Mouse (Mus musculus): Measurements from ENCODE around the gene 1700122O11Rik. TPM values are rescaled to one million over a fixed set of nuclear protein-coding genes. Genes with fewer than 3 reads are reported as not detected.

The 1700122O11Rik gene
- not detected in 2 replicates for polyA plus RNA-seq (2014; fragmentation: Nextera tagmentation; extraction: Ambion mirVana)

DNA sequence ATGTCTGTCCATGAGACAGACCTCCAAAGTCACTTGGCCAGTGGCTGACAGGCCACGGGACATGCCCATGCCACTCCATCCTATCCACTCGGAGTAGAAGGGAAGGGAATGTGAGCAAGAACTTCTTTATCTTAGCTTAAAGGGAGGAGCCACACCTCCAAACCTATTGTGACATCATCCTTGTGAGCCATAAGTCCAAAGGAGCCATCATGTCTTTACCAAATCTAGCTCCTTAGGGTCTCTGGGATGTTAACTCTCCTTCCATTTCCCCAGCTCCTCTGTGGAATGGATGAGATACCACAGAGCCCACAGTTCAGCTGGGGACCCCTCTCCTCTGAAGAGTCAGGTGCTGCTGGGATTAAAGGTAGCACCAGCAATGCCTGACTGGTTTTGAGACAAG is at the start of gene 1700122O11Rik:
1700122O11Rik (minus strand) TSS at position 101 of the 400 bp plus-strand sequence.
- DNase-seq (ENCODE audit: low spot score) (no peak), ATAC-seq (replicated peaks; ENCODE audit: low FRiP score, low TSS enrichment, low read depth) (no peak)
- Histone ChIP-seq H3K36me3 (ENCODE audit: control insufficient read depth, insufficient read depth, low read length) (no peaks in the 10 kb centered on the region), H3K4me2 (ENCODE audit: low read length) (no peak within 1 kb of the TSS), H3K27me3 (replicated peaks; ENCODE audit: control insufficient read depth, insufficient read depth, low read length) (no peaks in the 10 kb centered on the region), H3K27ac (ENCODE audit: low read depth) (no peak within 1 kb of the TSS), H3K4me1 (replicated peaks; ENCODE audit: control insufficient read depth, insufficient read depth, low read length) (peaks cover 19% of the 10 kb centered on the region), H3K9me3 (ENCODE audit: control insufficient read depth, low read length) (no peaks in the 10 kb centered on the region), H3K9ac (ENCODE audit: low read length) (no peak within 1 kb of the TSS), H3K4me3 (ENCODE audit: low read depth, low read length) (no peak within 1 kb of the TSS; the same call in 1 of the 2 replicates)
- 92% methylated on average over 2 of the region's 2 CpGs for WGBS

- Histone ChIP-seq H3K4me3 (ENCODE audit: low read depth, low read length) (no peak overlapping the region), H3K9ac (ENCODE audit: low read length) (no peak overlapping the region), H3K27me3 (replicated peaks; ENCODE audit: control insufficient read depth, insufficient read depth, low read length) (no peaks in the 10 kb centered on the region), H3K9me3 (ENCODE audit: control insufficient read depth, low read length) (no peaks in the 10 kb centered on the region), H3K36me3 (ENCODE audit: control insufficient read depth, insufficient read depth, low read length) (no peaks in the 10 kb centered on the region), H3K4me1 (replicated peaks; ENCODE audit: control insufficient read depth, insufficient read depth, low read length) (no peaks in the 10 kb centered on the region), H3K4me2 (ENCODE audit: low read length) (no peak overlapping the region), H3K27ac (ENCODE audit: low read depth) (no peak overlapping the region)
- ATAC-seq (replicated peaks; ENCODE audit: low FRiP score, low TSS enrichment, low read depth), result no peak
- DNase-seq (ENCODE audit: low spot score), result no peak
- WGBS, result 60% methylated on average over 3 of the region's 3 CpGs
These were observed 42.5 kb upstream of the 1700122O11Rik start for GRCm38 (mm10) chr17:48080626-48081025.

DNA sequence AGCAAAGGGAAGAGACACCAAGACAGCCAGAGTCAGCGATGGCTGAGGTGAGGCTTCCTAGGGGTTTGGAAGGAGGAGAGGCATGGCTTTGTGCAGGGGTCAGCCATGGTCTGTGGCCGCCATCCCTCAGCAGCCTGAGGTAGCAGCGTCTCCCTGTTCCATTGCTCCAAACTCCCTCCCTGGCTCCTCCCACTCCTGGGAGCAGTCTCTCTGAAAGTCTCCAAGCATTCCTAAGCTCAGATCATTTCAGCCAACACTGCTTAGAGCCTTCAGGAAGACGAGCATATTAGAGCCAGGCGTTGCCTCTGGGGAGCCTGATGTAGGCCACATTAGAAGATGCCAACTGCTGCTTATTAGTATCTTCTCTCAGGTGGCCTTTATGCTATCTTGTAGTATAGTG is 29.6 kb upstream of the 1700122O11Rik start:
- peaks cover 17% of the 10 kb centered on the region for H3K4me1 ChIP-seq (replicated peaks; ENCODE audit: control insufficient read depth, insufficient read depth, low read length)
- H3K27me3 ChIP-seq (replicated peaks; ENCODE audit: control insufficient read depth, insufficient read depth, low read length), result no peaks in the 10 kb centered on the region
- no peak overlapping the region for H3K27ac ChIP-seq (ENCODE audit: low read depth)
- no peaks in the 10 kb centered on the region for H3K36me3 ChIP-seq (ENCODE audit: control insufficient read depth, insufficient read depth, low read length)
- H3K4me3 ChIP-seq (ENCODE audit: low read depth, low read length), result no peak overlapping the region
- H3K9ac ChIP-seq (ENCODE audit: low read length), result no peak overlapping the region
- H3K4me2 ChIP-seq (ENCODE audit: low read length), result no peak overlapping the region
- 27% methylated on average over 5 of the region's 5 CpGs for whole genome bisulfite sequencing
- no peaks in the 10 kb centered on the region for H3K9me3 ChIP-seq (ENCODE audit: control insufficient read depth, low read length)
- ATAC-seq (replicated peaks; ENCODE audit: low FRiP score, low TSS enrichment, low read depth) (no peak), DNase-seq (ENCODE audit: low spot score) (no peak)

GRCm38 (mm10) chr17:48067083-48067614 is 29.1 kb upstream of the 1700122O11Rik start:
- Histone ChIP-seq H3K9me3 (ENCODE audit: control insufficient read depth, low read length) (no peaks in the 10 kb centered on the region), H3K36me3 (ENCODE audit: control insufficient read depth, insufficient read depth, low read length) (no peaks in the 10 kb centered on the region), H3K4me2 (ENCODE audit: low read length) (no peak overlapping the region), H3K27me3 (replicated peaks; ENCODE audit: control insufficient read depth, insufficient read depth, low read length) (no peaks in the 10 kb centered on the region), H3K4me1 (replicated peaks; ENCODE audit: control insufficient read depth, insufficient read depth, low read length) (peaks cover 17% of the 10 kb centered on the region), H3K9ac (ENCODE audit: low read length) (no peak overlapping the region), H3K4me3 (ENCODE audit: low read depth, low read length) (no peak overlapping the region), H3K27ac (ENCODE audit: low read depth) (no peak overlapping the region)
- ATAC-seq (replicated peaks; ENCODE audit: low FRiP score, low TSS enrichment, low read depth), result no peak
- WGBS, result 63% methylated on average over 10 of the region's 10 CpGs
- DNase-seq (ENCODE audit: low spot score), result no peak

GRCm38 (mm10) chr17:48065081-48065501 is 27.0 kb upstream of the 1700122O11Rik start:
- Histone ChIP-seq H3K4me2 (ENCODE audit: low read length) (no peak overlapping the region), H3K9me3 (ENCODE audit: control insufficient read depth, low read length) (no peaks in the 10 kb centered on the region), H3K9ac (ENCODE audit: low read length) (no peak overlapping the region), H3K27me3 (replicated peaks; ENCODE audit: control insufficient read depth, insufficient read depth, low read length) (no peaks in the 10 kb centered on the region), H3K36me3 (ENCODE audit: control insufficient read depth, insufficient read depth, low read length) (no peaks in the 10 kb centered on the region), H3K4me1 (replicated peaks; ENCODE audit: control insufficient read depth, insufficient read depth, low read length) (peaks cover 17% of the 10 kb centered on the region), H3K27ac (ENCODE audit: low read depth) (no peak overlapping the region), H3K4me3 (ENCODE audit: low read depth, low read length) (no peak overlapping the region)
- DNase-seq (ENCODE audit: low spot score) (no peak), ATAC-seq (replicated peaks; ENCODE audit: low FRiP score, low TSS enrichment, low read depth) (no peak)
- 33% methylated on average over 5 of the region's 5 CpGs for WGBS

DNA sequence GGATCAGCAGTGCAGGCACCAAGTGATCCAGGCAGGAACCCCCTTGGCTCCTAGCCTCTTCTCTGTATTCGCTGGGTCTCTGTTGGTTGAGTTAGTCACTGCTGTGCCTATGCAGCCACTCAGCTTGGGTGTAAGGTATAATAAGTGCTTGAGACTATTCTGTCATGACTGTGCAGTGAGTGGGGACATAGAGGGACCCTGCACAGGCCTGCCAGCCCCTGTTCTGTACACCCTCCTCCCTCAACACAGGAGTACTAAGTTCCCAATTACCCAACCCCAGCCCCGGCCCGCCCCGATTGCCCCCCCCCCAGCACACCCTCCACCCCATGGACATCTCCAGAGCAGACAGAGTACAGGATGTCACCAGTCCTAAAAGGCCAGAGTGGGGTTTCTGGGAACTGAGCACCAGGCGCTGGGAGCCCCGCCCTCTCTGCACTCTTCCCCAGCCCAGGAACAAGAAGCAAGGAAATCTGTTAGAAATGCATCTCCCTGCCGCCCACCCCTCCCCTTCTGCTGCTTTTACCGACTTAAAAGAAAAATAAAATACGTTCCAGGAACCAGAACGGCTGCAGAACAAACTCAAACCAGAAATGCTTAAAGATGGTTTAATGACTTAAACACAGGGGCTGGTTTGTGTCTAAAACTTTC is 26.2 kb upstream of the 1700122O11Rik start:
- H3K9me3 ChIP-seq (ENCODE audit: control insufficient read depth, low read length), result no peaks in the 10 kb centered on the region
- ATAC-seq (replicated peaks; ENCODE audit: low FRiP score, low TSS enrichment, low read depth) (no peak), DNase-seq (ENCODE audit: low spot score) (no peak)
- H3K27me3 ChIP-seq (replicated peaks; ENCODE audit: control insufficient read depth, insufficient read depth, low read length), result no peaks in the 10 kb centered on the region
- no peaks in the 10 kb centered on the region for H3K36me3 ChIP-seq (ENCODE audit: control insufficient read depth, insufficient read depth, low read length)
- H3K9ac ChIP-seq (ENCODE audit: low read length), result no peak overlapping the region
- no peak overlapping the region for H3K4me2 ChIP-seq (ENCODE audit: low read length)
- no peak overlapping the region; the same call in 1 of the 2 replicates for H3K27ac ChIP-seq (ENCODE audit: low read depth)
- H3K4me1 ChIP-seq (replicated peaks; ENCODE audit: control insufficient read depth, insufficient read depth, low read length), result peaks cover 17% of the 10 kb centered on the region
- no peak overlapping the region for H3K4me3 ChIP-seq (ENCODE audit: low read depth, low read length)
- 31% methylated on average over 10 of the region's 10 CpGs for whole genome bisulfite sequencing

DNA sequence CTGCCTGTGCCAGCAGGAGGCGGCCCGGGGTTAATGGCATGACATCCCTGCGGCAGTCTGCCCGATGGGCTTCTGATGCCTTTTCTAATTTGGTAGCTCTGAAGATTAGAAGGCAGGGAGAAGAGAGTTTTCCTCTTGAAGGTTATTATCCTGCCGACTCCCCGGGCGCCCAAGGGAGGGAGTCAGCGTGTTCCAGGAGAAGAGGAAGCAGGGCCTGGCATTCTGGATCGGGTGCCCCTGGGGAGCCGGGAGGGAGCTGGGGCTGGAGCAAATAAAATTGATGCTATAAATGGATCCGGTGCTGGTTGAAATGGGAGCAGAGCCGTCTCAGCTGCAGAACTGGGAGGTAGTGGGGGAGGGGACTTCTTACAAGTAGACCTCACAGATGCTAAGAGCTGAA is 19.3 kb upstream of the 1700122O11Rik start:
- Histone ChIP-seq H3K36me3 (ENCODE audit: control insufficient read depth, insufficient read depth, low read length) (no peaks in the 10 kb centered on the region), H3K9me3 (ENCODE audit: control insufficient read depth, low read length) (no peaks in the 10 kb centered on the region), H3K4me1 (replicated peaks; ENCODE audit: control insufficient read depth, insufficient read depth, low read length) (0 out of 2 replicates have a peak, but pooled peaks cover 2% of the 10 kb centered on the region), H3K9ac (ENCODE audit: low read length) (no peak overlapping the region), H3K4me2 (ENCODE audit: low read length) (no peak overlapping the region; the same call in 1 of the 2 replicates), H3K27me3 (replicated peaks; ENCODE audit: control insufficient read depth, insufficient read depth, low read length) (0 out of 2 replicates have a peak, but pooled peaks cover 6% of the 10 kb centered on the region), H3K27ac (ENCODE audit: low read depth) (no peak overlapping the region), H3K4me3 (ENCODE audit: low read depth, low read length) (no peak overlapping the region)
- WGBS, result 6% methylated on average over 12 of the region's 12 CpGs
- DNase-seq (ENCODE audit: low spot score) (no peak), ATAC-seq (replicated peaks; ENCODE audit: low FRiP score, low TSS enrichment, low read depth) (no peak)

- DNase-seq (ENCODE audit: low spot score), result no peak
- 48% methylated on average over 18 of the region's 20 CpGs for WGBS
- Histone ChIP-seq H3K4me3 (ENCODE audit: low read depth, low read length) (no peak overlapping the region), H3K9ac (ENCODE audit: low read length) (no peak overlapping the region), H3K4me1 (replicated peaks; ENCODE audit: control insufficient read depth, insufficient read depth, low read length) (0 out of 2 replicates have a peak, but pooled peaks cover 2% of the 10 kb centered on the region), H3K27ac (ENCODE audit: low read depth) (no peak overlapping the region), H3K27me3 (replicated peaks; ENCODE audit: control insufficient read depth, insufficient read depth, low read length) (0 out of 2 replicates have a peak, but pooled peaks cover 6% of the 10 kb centered on the region), H3K36me3 (ENCODE audit: control insufficient read depth, insufficient read depth, low read length) (no peaks in the 10 kb centered on the region), H3K9me3 (ENCODE audit: control insufficient read depth, low read length) (no peaks in the 10 kb centered on the region), H3K4me2 (ENCODE audit: low read length) (no peak overlapping the region)
- no peak for ATAC-seq (replicated peaks; ENCODE audit: low FRiP score, low TSS enrichment, low read depth)
These were observed 17.2 kb upstream of the 1700122O11Rik start for GRCm38 (mm10) chr17:48055076-48055816.

All from intestine, embryonic 14.5 days (tissue).